Mouse (Mus musculus) heart, adult 2 months (tissue): ENCODE data around the gene Pdxk. TPM values are rescaled to one million over a fixed set of nuclear protein-coding genes. Genes with fewer than 3 reads are reported as not detected.

Experiments
- DNase-seq, 2 experiments: peaks; one replicate each; pipeline ENCODE4 v3.0.0; 2021
- H3K27ac ChIP-seq: fragments of 200-600 bp; 2 replicates; pipeline ENCODE4 v1.8.1; 2022
- H3K27me3 ChIP-seq: fragments of 200-500 bp; 2 replicates; pipeline ENCODE4 v1.6.1; 2012; ENCODE audit warnings: mild to moderate bottlenecking, low read length, inconsistent platforms, mixed read lengths; ENCODE audit not compliant: control insufficient read depth, insufficient read depth
- H3K36me3 ChIP-seq: fragments of 200-500 bp; 2 replicates; pipeline ENCODE4 v1.6.1; 2012; ENCODE audit warnings: low read length, inconsistent platforms; ENCODE audit not compliant: control insufficient read depth, insufficient read depth
- H3K4me1 ChIP-seq: fragments of 200-500 bp; 2 replicates; pipeline ENCODE4 v1.6.1; 2011; ENCODE audit warnings: low read length; ENCODE audit not compliant: control insufficient read depth, insufficient read depth
- H3K4me3 ChIP-seq: fragments of 200-600 bp; 2 replicates; pipeline ENCODE4 v1.8.1; 2022
- H3K79me2 ChIP-seq: fragments of 200-500 bp; replicated peaks from 2 replicates; pipeline ENCODE4 v1.6.1; 2012; ENCODE audit warnings: mild to moderate bottlenecking, inconsistent platforms, low read length, moderate library complexity, mixed read lengths; ENCODE audit not compliant: control insufficient read depth, insufficient read depth
- H3K9ac ChIP-seq: fragments of 200-500 bp; 2 replicates; pipeline ENCODE4 v1.6.1; 2012; ENCODE audit warnings: low read depth, mild to moderate bottlenecking, control low read depth, inconsistent platforms, low read length, mixed read lengths
- CTCF ChIP-seq: fragments of 200-600 bp; IDR thresholded peaks from 2 replicates; pipeline ENCODE4 v1.8.1; 2022; ENCODE audit warnings: antibody characterized with exemption, mild to moderate bottlenecking, moderate library complexity
- EP300 ChIP-seq: fragments of 200-500 bp; IDR thresholded peaks from 2 replicates; pipeline ENCODE4 v1.6.1; 2011; ENCODE audit warnings: low read depth, low read length, control low read depth; ENCODE audit not compliant: insufficient read depth
- POLR2A ChIP-seq: fragments of 200-500 bp; IDR thresholded peaks from 2 replicates; pipeline ENCODE4 v1.6.1; 2011; ENCODE audit warnings: mild to moderate bottlenecking, low read depth, low read length, control low read depth; ENCODE audit not compliant: insufficient read depth
- WGBS: fragments of 180-500 bp; shearing (Covaris S2); methylation state at CpG from one replicate; pipeline ENCODE4 v1.1.7; 2018; 5-methylcytosine and 5-hydroxymethylcytosine counted together
- intact Hi-C: fragments of 180-260 bp; cut with DNase I; formaldehyde crosslinking; loops from one replicate; pipeline ENCODE4 v1.15.1; 2025
- polyA plus RNA-seq: library from polyadenylated mRNA; depleted of rRNA; stranded (reverse); fragments of >200 nt; gene quantifications from 2 replicates; pipeline ENCODE4 v1.2.3, GENCODE M21; 2012
- total RNA-seq, 2 experiments: library from RNA; stranded (reverse); gene quantifications; 2 replicates each; pipeline ENCODE4 v1.2.3; 2021

Pdxk gene
- total and polyA plus RNA-seq, 3 experiments = 10.1 to 12.4 (median 12.1) TPM

DNA sequence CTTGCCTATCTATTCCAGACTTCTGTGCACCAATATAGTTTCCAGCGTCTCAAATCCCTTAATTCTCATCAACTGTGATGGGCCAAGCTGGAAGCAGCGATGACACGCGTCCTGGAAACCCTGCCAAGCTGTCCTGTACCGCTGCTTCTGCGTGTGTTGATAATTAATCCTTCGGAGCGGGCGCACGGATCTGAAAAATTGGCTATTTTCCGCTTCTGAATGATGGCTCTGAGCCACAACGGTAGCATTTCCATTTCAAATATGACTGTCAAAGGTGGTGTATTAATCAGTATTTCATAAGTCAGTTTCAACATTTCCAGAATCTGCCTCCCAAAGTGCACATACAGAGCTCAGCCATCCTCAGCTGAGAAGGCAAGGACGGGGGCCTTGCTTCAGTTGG is 8.1 kb downstream of the Pdxk start:
- intact Hi-C loops = no loop called here
- no peak overlapping the region for H3K9ac ChIP-seq
- H3K4me3 ChIP-seq = no peak overlapping the region
- no peaks in the 10 kb centered on the region for H3K79me2 ChIP-seq
- H3K27ac ChIP-seq = peak overlapping the region; percentile 36; the same call in 1 of the 2 replicates
- DNase-seq = no peak
- no peaks in the 10 kb centered on the region for H3K27me3 ChIP-seq
- 77% methylated on average over 13 of the region's 13 CpGs for WGBS
- no peaks in the 10 kb centered on the region for H3K36me3 ChIP-seq
- TF ChIP-seq POLR2A = no peak
- peaks cover 3% of the 10 kb centered on the region for H3K4me1 ChIP-seq

DNA sequence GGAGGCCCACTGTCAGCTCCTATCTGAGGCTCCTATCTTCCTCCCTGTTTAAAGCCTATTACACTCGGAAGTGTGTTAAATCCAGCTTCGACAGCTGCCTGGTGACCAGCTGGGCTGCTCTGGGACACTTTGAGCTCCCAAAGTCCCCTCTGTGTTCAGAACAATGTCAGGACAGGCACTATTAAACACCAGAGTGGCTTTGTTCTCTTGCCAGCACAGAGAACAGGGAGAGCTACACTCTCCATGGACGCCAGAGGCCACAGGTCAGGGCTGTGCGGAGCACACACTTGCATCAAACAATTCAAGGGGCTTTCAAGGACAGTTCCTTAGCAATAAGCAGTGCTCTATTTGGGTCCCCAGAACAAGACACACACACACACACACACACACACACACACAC is 12.1 kb downstream of the Pdxk start:
- TF ChIP-seq CTCF (no peak), POLR2A (no peak), EP300 (no peak)
- intact Hi-C loops = no loop called here
- H3K4me1 ChIP-seq = no peaks in the 10 kb centered on the region; the same call in 1 of the 2 replicates
- no peaks in the 10 kb centered on the region for H3K36me3 ChIP-seq
- 59% methylated on average over 4 of the region's 4 CpGs for WGBS
- H3K27me3 ChIP-seq = no peaks in the 10 kb centered on the region
- DNase-seq = no peak
- no peaks in the 10 kb centered on the region for H3K79me2 ChIP-seq
- no peak overlapping the region for H3K4me3 ChIP-seq
- no peak overlapping the region for H3K9ac ChIP-seq
- no peak overlapping the region for H3K27ac ChIP-seq

DNA sequence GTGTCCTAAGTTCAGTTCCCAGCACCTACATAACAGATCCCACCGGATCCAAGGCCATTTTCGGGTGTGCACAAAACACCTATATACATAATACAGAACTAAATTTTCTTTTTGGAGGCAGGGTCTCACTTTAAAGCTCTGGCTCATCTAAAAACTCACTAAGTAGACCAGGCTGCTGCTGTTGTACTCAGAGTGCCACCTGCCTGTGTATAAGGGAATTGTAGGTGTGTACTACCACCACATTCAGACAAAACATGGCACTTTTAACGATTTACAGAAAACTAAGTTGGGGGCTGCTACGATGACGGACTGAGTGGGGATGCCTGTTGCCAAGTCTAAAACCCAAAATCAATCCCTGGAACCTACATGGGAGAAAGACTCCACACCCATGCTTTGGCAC is 14.0 kb downstream of the Pdxk start:
- H3K36me3 ChIP-seq = no peaks in the 10 kb centered on the region
- TF ChIP-seq EP300 (no peak), POLR2A (no peak), CTCF (0 out of 2 replicates have a peak, but pooled peaks have one; percentile 10)
- no peak for DNase-seq
- H3K27me3 ChIP-seq = no peaks in the 10 kb centered on the region
- H3K79me2 ChIP-seq = no peaks in the 10 kb centered on the region
- no peak overlapping the region for H3K9ac ChIP-seq
- H3K4me3 ChIP-seq = no peak overlapping the region
- 97% methylated on average over 5 of the region's 5 CpGs for WGBS
- no peaks in the 10 kb centered on the region for H3K4me1 ChIP-seq
- intact Hi-C loops = no loop called here
- no peak overlapping the region for H3K27ac ChIP-seq

DNA sequence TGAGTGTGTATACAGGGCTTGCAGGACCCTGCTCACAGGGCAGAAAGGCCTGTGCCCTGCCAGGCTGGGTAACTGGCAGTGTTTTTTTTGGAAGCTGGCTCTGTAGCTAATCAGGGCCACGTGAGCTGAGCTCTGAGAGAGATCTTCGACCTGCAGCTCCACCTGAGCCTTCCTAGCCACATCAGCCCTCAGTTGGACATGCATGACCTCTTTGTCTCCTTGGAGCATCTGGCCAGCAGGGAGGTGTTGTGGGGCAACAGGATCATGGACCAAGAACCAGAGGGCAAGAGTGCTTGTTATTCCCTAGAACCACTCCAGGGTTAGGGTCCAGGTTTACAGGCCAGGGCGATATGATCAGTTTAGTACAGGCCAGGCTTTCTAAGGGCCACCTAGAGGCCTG is 17.4 kb downstream of the Pdxk start:
- H3K36me3 ChIP-seq = no peaks in the 10 kb centered on the region
- H3K4me1 ChIP-seq = no peaks in the 10 kb centered on the region
- no peak overlapping the region for H3K4me3 ChIP-seq
- no peak overlapping the region for H3K27ac ChIP-seq
- no peak for DNase-seq
- H3K9ac ChIP-seq = no peak overlapping the region
- no peaks in the 10 kb centered on the region for H3K27me3 ChIP-seq
- intact Hi-C loops = no loop called here
- no peaks in the 10 kb centered on the region for H3K79me2 ChIP-seq
- no peak for TF ChIP-seq EP300
- no peak for TF ChIP-seq CTCF
- no peak for TF ChIP-seq POLR2A
- 77% methylated on average over 3 of the region's 3 CpGs for WGBS

DNA sequence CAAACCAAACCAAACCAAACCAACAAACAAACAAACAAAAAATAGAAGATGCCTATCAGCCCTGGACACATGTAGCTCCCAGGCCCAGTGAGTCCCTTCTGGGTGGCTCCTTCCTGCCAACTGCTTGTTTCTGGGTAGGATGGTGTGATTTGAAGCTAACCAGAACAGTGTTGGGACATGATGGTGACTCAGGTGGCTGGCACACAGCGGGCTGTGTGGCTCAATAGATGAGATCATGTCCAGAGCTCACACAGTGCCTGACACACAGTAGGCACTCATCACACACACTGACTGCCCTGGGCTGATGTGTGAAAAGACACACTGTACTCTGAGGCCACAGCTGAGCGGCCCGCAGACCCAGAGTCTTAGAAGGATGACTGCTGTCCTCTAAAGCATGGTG is 18.6 kb downstream of the Pdxk start:
- intact Hi-C loops = no loop called here
- Histone ChIP-seq H3K36me3 (no peaks in the 10 kb centered on the region), H3K79me2 (no peaks in the 10 kb centered on the region), H3K9ac (no peak overlapping the region), H3K27ac (no peak overlapping the region), H3K4me3 (no peak overlapping the region), H3K27me3 (no peaks in the 10 kb centered on the region), H3K4me1 (no peaks in the 10 kb centered on the region)
- DNase-seq = no peak
- TF ChIP-seq POLR2A (no peak), EP300 (no peak), CTCF (no peak)
- 91% methylated on average over 3 of the region's 3 CpGs for WGBS

DNA sequence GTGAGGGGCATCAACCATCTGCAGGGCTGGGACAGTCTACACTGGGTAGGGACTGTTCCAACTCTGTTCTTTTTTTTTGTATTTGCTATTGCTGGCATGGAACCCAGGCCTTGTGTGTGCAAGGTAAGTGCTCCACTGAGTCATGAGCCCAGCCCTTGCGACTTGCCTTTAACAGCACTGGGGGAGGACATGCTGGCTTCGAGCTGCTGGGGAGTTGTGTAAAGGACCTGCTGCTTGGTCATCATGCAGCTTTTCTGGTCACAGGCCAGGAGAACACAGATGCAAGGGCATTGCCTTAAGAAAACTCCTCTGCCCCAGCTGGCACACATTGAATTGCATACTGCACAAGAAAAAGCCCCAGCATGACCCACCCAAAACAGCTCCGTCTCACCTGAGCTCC is 22.5 kb downstream of the Pdxk start:
- intact Hi-C loops = no loop called here
- Histone ChIP-seq H3K27me3 (no peaks in the 10 kb centered on the region), H3K9ac (no peak overlapping the region), H3K36me3 (no peaks in the 10 kb centered on the region), H3K79me2 (no peaks in the 10 kb centered on the region), H3K4me3 (no peak overlapping the region), H3K27ac (no peak overlapping the region), H3K4me1 (no peaks in the 10 kb centered on the region; the same call in 1 of the 2 replicates)
- 92% methylated on average over 3 of the region's 3 CpGs for WGBS
- TF ChIP-seq EP300 (no peak), POLR2A (no peak), CTCF (no peak)
- DNase-seq = no peak
